Mouse (Mus musculus): Measurements from ENCODE around the gene Ncoa3. TPM values are rescaled to one million over a fixed set of nuclear protein-coding genes. Genes with fewer than 3 reads are reported as not detected.
"Not testable (repeated sequence)": the region's sequence is repeated elsewhere in the genome, so short reads cannot be mapped to it uniquely, and the experiment has no call there.

Ncoa3 gene
- polyA plus RNA-seq, 1 experiment from 2014 or later = 18.2 TPM

- not testable (repeated sequence) for H3K9me3 ChIP-seq (ENCODE audit: control insufficient read depth, low read length); H3K4me2 ChIP-seq (ENCODE audit: low read length); H3K9ac ChIP-seq (replicated peaks; ENCODE audit: low read length); H3K27ac ChIP-seq (replicated peaks; ENCODE audit: low read depth, low read length); ATAC-seq (ENCODE audit: low FRiP score, low TSS enrichment); H3K36me3 ChIP-seq (ENCODE audit: control insufficient read depth, insufficient read depth, low read length); H3K27me3 ChIP-seq (ENCODE audit: control insufficient read depth, insufficient read depth, low read length); H3K4me1 ChIP-seq (ENCODE audit: control insufficient read depth, insufficient read depth, low read length); H3K4me3 ChIP-seq (replicated peaks; ENCODE audit: low read depth, low read length)
- WGBS = 32% methylated on average over 6 of the region's 6 CpGs
- peak; percentile 83 for DNase-seq
Measured at GRCm38 (mm10) chr2:166084964-166085363, 92.5 kb downstream of the Ncoa3 start.

- H3K4me1 ChIP-seq (ENCODE audit: control insufficient read depth, insufficient read depth, low read length) = no peaks in the 10 kb centered on the region
- WGBS = 90% methylated on average over 10 of the region's 10 CpGs
Measured at GRCm38 (mm10) chr2:166085780-166086179, 93.3 kb downstream of the Ncoa3 start.

GRCm38 (mm10) chr2:166086457-166087233, 94.2 kb downstream of the Ncoa3 start:
- H3K27me3 ChIP-seq (ENCODE audit: control insufficient read depth, insufficient read depth, low read length) = no peaks in the 10 kb centered on the region
- no peaks in the 10 kb centered on the region for H3K4me1 ChIP-seq (ENCODE audit: control insufficient read depth, insufficient read depth, low read length)
- no peak for DNase-seq
- no peak for ATAC-seq (ENCODE audit: low FRiP score, low TSS enrichment)
- H3K9me3 ChIP-seq (ENCODE audit: control insufficient read depth, low read length) = no peaks in the 10 kb centered on the region
- H3K9ac ChIP-seq (replicated peaks; ENCODE audit: low read length) = no peak overlapping the region
- no peak overlapping the region for H3K4me2 ChIP-seq (ENCODE audit: low read length)
- H3K4me3 ChIP-seq (replicated peaks; ENCODE audit: low read depth, low read length) = no peak overlapping the region
- no peak overlapping the region for H3K27ac ChIP-seq (replicated peaks; ENCODE audit: low read depth, low read length)
- 0 out of 2 replicates have a peak, but pooled peaks cover 15% of the 10 kb centered on the region for H3K36me3 ChIP-seq (ENCODE audit: control insufficient read depth, insufficient read depth, low read length)
- WGBS = 88% methylated on average over 29 of the region's 29 CpGs

More at GRCm38 (mm10) chr2:166085780-166086179, 93.3 kb downstream of the Ncoa3 start:
- Histone ChIP-seq H3K4me2 (ENCODE audit: low read length) (no peak overlapping the region), H3K9ac (replicated peaks; ENCODE audit: low read length) (no peak overlapping the region), H3K27ac (replicated peaks; ENCODE audit: low read depth, low read length) (no peak overlapping the region), H3K9me3 (ENCODE audit: control insufficient read depth, low read length) (no peaks in the 10 kb centered on the region), H3K27me3 (ENCODE audit: control insufficient read depth, insufficient read depth, low read length) (no peaks in the 10 kb centered on the region), H3K36me3 (ENCODE audit: control insufficient read depth, insufficient read depth, low read length) (0 out of 2 replicates have a peak, but pooled peaks cover 11% of the 10 kb centered on the region), H3K4me3 (replicated peaks; ENCODE audit: low read depth, low read length) (no peak overlapping the region)
- DNase-seq = no peak
- no peak for ATAC-seq (ENCODE audit: low FRiP score, low TSS enrichment)

- WGBS = 88% methylated on average over 9 of the region's 9 CpGs
- ATAC-seq (ENCODE audit: low FRiP score, low TSS enrichment) = no peak
- no peak for DNase-seq
Measured at GRCm38 (mm10) chr2:166088991-166089390, 96.6 kb downstream of the Ncoa3 start.

GRCm38 (mm10) chr2:166090131-166090581, 97.7 kb downstream of the Ncoa3 start:
- DNase-seq (no peak), ATAC-seq (ENCODE audit: low FRiP score, low TSS enrichment) (no peak)
- Histone ChIP-seq H3K4me3 (replicated peaks; ENCODE audit: low read depth, low read length) (no peak overlapping the region), H3K27ac (replicated peaks; ENCODE audit: low read depth, low read length) (no peak overlapping the region), H3K4me1 (ENCODE audit: control insufficient read depth, insufficient read depth, low read length) (no peaks in the 10 kb centered on the region), H3K9me3 (ENCODE audit: control insufficient read depth, low read length) (no peaks in the 10 kb centered on the region), H3K9ac (replicated peaks; ENCODE audit: low read length) (no peak overlapping the region), H3K36me3 (ENCODE audit: control insufficient read depth, insufficient read depth, low read length) (peaks cover 25% of the 10 kb centered on the region; the same call in 1 of the 2 replicates), H3K4me2 (ENCODE audit: low read length) (no peak overlapping the region), H3K27me3 (ENCODE audit: control insufficient read depth, insufficient read depth, low read length) (no peaks in the 10 kb centered on the region)
- 35% methylated on average over 7 of the region's 7 CpGs for WGBS

More at GRCm38 (mm10) chr2:166088991-166089390, 96.6 kb downstream of the Ncoa3 start:
- Histone ChIP-seq H3K9ac (replicated peaks; ENCODE audit: low read length) (no peak overlapping the region), H3K27ac (replicated peaks; ENCODE audit: low read depth, low read length) (no peak overlapping the region), H3K4me1 (ENCODE audit: control insufficient read depth, insufficient read depth, low read length) (no peaks in the 10 kb centered on the region), H3K4me2 (ENCODE audit: low read length) (no peak overlapping the region), H3K4me3 (replicated peaks; ENCODE audit: low read depth, low read length) (no peak overlapping the region), H3K27me3 (ENCODE audit: control insufficient read depth, insufficient read depth, low read length) (no peaks in the 10 kb centered on the region), H3K9me3 (ENCODE audit: control insufficient read depth, low read length) (no peaks in the 10 kb centered on the region), H3K36me3 (ENCODE audit: control insufficient read depth, insufficient read depth, low read length) (peaks cover 22% of the 10 kb centered on the region; the same call in 1 of the 2 replicates)

GRCm38 (mm10) chr2:166091599-166091998, 99.2 kb downstream of the Ncoa3 start:
- no peaks in the 10 kb centered on the region for H3K9me3 ChIP-seq (ENCODE audit: control insufficient read depth, low read length)
- H3K36me3 ChIP-seq (ENCODE audit: control insufficient read depth, insufficient read depth, low read length) = peaks cover 23% of the 10 kb centered on the region; the same call in 1 of the 2 replicates
- H3K9ac ChIP-seq (replicated peaks; ENCODE audit: low read length) = no peak overlapping the region
- DNase-seq (no peak), ATAC-seq (ENCODE audit: low FRiP score, low TSS enrichment) (no peak)
- H3K4me1 ChIP-seq (ENCODE audit: control insufficient read depth, insufficient read depth, low read length) = no peaks in the 10 kb centered on the region
- no peak overlapping the region for H3K4me3 ChIP-seq (replicated peaks; ENCODE audit: low read depth, low read length)
- no peak overlapping the region for H3K4me2 ChIP-seq (ENCODE audit: low read length)
- no peak overlapping the region for H3K27ac ChIP-seq (replicated peaks; ENCODE audit: low read depth, low read length)
- H3K27me3 ChIP-seq (ENCODE audit: control insufficient read depth, insufficient read depth, low read length) = no peaks in the 10 kb centered on the region

- no peak overlapping the region for H3K4me2 ChIP-seq (ENCODE audit: low read length)
- no peak overlapping the region for H3K9ac ChIP-seq (replicated peaks; ENCODE audit: low read length)
- no peaks in the 10 kb centered on the region for H3K9me3 ChIP-seq (ENCODE audit: control insufficient read depth, low read length)
- DNase-seq (no peak), ATAC-seq (ENCODE audit: low FRiP score, low TSS enrichment) (no peak)
- 95% methylated on average over 6 of the region's 6 CpGs for WGBS
- H3K4me3 ChIP-seq (replicated peaks; ENCODE audit: low read depth, low read length) = no peak overlapping the region
- H3K4me1 ChIP-seq (ENCODE audit: control insufficient read depth, insufficient read depth, low read length) = no peaks in the 10 kb centered on the region
- no peak overlapping the region for H3K27ac ChIP-seq (replicated peaks; ENCODE audit: low read depth, low read length)
- no peaks in the 10 kb centered on the region for H3K27me3 ChIP-seq (ENCODE audit: control insufficient read depth, insufficient read depth, low read length)
- H3K36me3 ChIP-seq (ENCODE audit: control insufficient read depth, insufficient read depth, low read length) = peaks cover 20% of the 10 kb centered on the region; the same call in 1 of the 2 replicates
Measured at GRCm38 (mm10) chr2:166092412-166092811, 100.0 kb downstream of the Ncoa3 start.

GRCm38 (mm10) chr2:166096300-166096699, 103.9 kb downstream of the Ncoa3 start:
- Histone ChIP-seq H3K4me2 (ENCODE audit: low read length) (no peak overlapping the region), H3K4me3 (replicated peaks; ENCODE audit: low read depth, low read length) (no peak overlapping the region), H3K27me3 (ENCODE audit: control insufficient read depth, insufficient read depth, low read length) (no peaks in the 10 kb centered on the region), H3K4me1 (ENCODE audit: control insufficient read depth, insufficient read depth, low read length) (peaks cover 8% of the 10 kb centered on the region; the same call in 1 of the 2 replicates), H3K9ac (replicated peaks; ENCODE audit: low read length) (no peak overlapping the region), H3K36me3 (ENCODE audit: control insufficient read depth, insufficient read depth, low read length) (peaks cover 16% of the 10 kb centered on the region; the same call in 1 of the 2 replicates), H3K9me3 (ENCODE audit: control insufficient read depth, low read length) (no peaks in the 10 kb centered on the region), H3K27ac (replicated peaks; ENCODE audit: low read depth, low read length) (no peak overlapping the region)
- 90% methylated on average over 6 of the region's 6 CpGs for WGBS
- ATAC-seq (ENCODE audit: low FRiP score, low TSS enrichment) (no peak), DNase-seq (no peak)

GRCm38 (mm10) chr2:166096834-166097233, 104.4 kb downstream of the Ncoa3 start:
- Histone ChIP-seq H3K27me3 (ENCODE audit: control insufficient read depth, insufficient read depth, low read length) (no peaks in the 10 kb centered on the region), H3K27ac (replicated peaks; ENCODE audit: low read depth, low read length) (no peak overlapping the region), H3K9ac (replicated peaks; ENCODE audit: low read length) (no peak overlapping the region), H3K9me3 (ENCODE audit: control insufficient read depth, low read length) (no peaks in the 10 kb centered on the region), H3K36me3 (ENCODE audit: control insufficient read depth, insufficient read depth, low read length) (peaks cover 12% of the 10 kb centered on the region; the same call in 1 of the 2 replicates), H3K4me3 (replicated peaks; ENCODE audit: low read depth, low read length) (no peak overlapping the region), H3K4me2 (ENCODE audit: low read length) (no peak overlapping the region), H3K4me1 (ENCODE audit: control insufficient read depth, insufficient read depth, low read length) (peaks cover 8% of the 10 kb centered on the region; the same call in 1 of the 2 replicates)
- 97% methylated on average over 1 of the region's 1 CpGs for WGBS
- no peak for ATAC-seq (ENCODE audit: low FRiP score, low TSS enrichment)
- no peak for DNase-seq

All from midbrain, embryonic 14.5 days (tissue).